Mouse (Mus musculus): ENCODE measurements around the gene Foxa3. TPM values are rescaled to one million over a fixed set of nuclear protein-coding genes. Genes with fewer than 3 reads are reported as not detected.
A peak's percentile ranks its signal among the peaks of the same experiment; 100 is the strongest.

Foxa3 gene
- polyA plus RNA-seq, 1 experiment from 2014 or later: not detected

GRCm38 (mm10) chr7:19054777-19055076 is 31.4 kb upstream of the Foxa3 start:
- 61% methylated on average over 9 of the region's 9 CpGs for WGBS
- peak overlapping the region; percentile 52 for H3K4me2 ChIP-seq (ENCODE audit: low read length)
- no peak overlapping the region for H3K27ac ChIP-seq (ENCODE audit: low read length)
- H3K4me3 ChIP-seq (ENCODE audit: low read depth, low read length): peak overlapping the region; percentile 29
- H3K9ac ChIP-seq (ENCODE audit: low read depth, low read length): no peak overlapping the region; the same call in 1 of the 2 replicates
- peaks cover 6% of the 10 kb centered on the region for H3K4me1 ChIP-seq (ENCODE audit: control insufficient read depth, insufficient read depth, low read length)
- peaks cover 17% of the 10 kb centered on the region for H3K36me3 ChIP-seq (ENCODE audit: control insufficient read depth, insufficient read depth, low read length)
- no peaks in the 10 kb centered on the region for H3K9me3 ChIP-seq (replicated peaks; ENCODE audit: control insufficient read depth, low read length, poor library complexity, severe bottlenecking)
- peak; percentile 29 for ATAC-seq
- H3K27me3 ChIP-seq (ENCODE audit: control insufficient read depth, insufficient read depth, low read depth, low read length): no peaks in the 10 kb centered on the region

DNA sequence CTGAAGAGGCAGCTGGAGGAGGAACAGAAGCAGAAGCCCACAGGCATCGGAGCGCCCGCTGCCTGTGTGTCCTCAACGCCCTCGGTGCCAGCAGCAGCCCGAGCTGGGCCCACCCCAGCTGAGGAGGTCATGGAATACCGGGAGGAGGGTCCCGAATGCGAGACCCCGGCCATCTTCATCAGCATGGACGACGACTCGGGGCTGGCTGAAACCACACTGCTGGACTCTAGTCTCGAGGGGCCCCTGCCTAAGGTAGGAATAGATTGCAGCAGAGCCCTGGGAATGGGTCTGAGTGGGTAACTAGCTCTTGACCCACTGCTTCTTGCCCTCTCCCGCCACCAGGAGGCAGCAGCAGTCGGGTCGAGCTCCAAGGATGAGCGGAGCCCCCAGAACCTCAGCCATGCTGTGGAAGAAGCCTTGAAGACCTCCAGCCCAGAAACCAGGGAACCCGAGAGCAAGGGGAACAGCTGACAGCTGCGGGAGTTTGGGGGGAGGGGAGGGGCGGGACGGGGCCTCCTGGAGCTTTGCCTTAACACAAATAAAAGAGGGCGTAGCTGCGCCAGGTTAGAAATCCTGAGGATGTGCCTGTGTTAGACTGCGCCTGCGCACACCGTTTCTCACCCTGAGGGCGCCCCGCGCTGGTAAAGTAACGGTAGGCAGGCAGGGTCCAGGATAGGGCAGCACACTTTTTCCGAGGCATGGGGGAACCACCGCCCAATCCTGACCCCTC is 30.9 kb upstream of the Foxa3 start, which contains the start of gene Rsph6a:
Gene Rsph6a (plus strand): TSS at position 644 of the 730 bp plus-strand sequence.
- Histone ChIP-seq H3K4me2 (ENCODE audit: low read length) (peak within 1 kb of the TSS; percentile 52), H3K9ac (ENCODE audit: low read depth, low read length) (peak within 1 kb of the TSS; percentile 54), H3K27ac (ENCODE audit: low read length) (no peak within 1 kb of the TSS), H3K4me1 (ENCODE audit: control insufficient read depth, insufficient read depth, low read length) (peaks cover 6% of the 10 kb centered on the region), H3K27me3 (ENCODE audit: control insufficient read depth, insufficient read depth, low read depth, low read length) (no peaks in the 10 kb centered on the region), H3K36me3 (ENCODE audit: control insufficient read depth, insufficient read depth, low read length) (peaks cover 21% of the 10 kb centered on the region), H3K4me3 (ENCODE audit: low read depth, low read length) (peak within 1 kb of the TSS; percentile 29), H3K9me3 (replicated peaks; ENCODE audit: control insufficient read depth, low read length, poor library complexity, severe bottlenecking) (no peaks in the 10 kb centered on the region)
- 29% methylated on average over 32 of the region's 33 CpGs for WGBS
- peak; percentile 67 for ATAC-seq

DNA sequence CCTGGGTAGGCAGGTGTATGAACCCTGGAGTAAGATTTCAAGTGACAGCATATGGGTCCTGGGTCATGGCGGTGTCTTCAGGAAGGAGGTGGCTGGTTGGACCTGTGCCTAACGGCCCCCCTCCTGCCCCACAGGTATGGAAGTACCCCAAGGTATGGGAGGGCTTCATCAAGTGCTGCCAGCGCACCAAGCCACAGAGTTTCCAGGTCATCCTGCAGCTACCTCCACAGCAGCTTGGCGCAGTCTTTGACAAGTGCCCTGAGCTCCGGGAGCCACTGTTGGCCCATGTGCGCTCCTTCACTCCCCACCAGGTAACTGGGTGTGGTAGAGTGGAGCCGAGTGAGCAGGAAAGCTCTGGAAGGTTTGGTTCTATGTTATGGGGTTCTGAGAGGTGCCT is 29.8 kb upstream of the Foxa3 start:
- H3K4me1 ChIP-seq (ENCODE audit: control insufficient read depth, insufficient read depth, low read length): peaks cover 6% of the 10 kb centered on the region
- H3K9ac ChIP-seq (ENCODE audit: low read depth, low read length): no peak overlapping the region
- H3K4me2 ChIP-seq (ENCODE audit: low read length): no peak overlapping the region
- no peak overlapping the region for H3K4me3 ChIP-seq (ENCODE audit: low read depth, low read length)
- peaks cover 23% of the 10 kb centered on the region for H3K36me3 ChIP-seq (ENCODE audit: control insufficient read depth, insufficient read depth, low read length)
- ATAC-seq: no peak
- H3K9me3 ChIP-seq (replicated peaks; ENCODE audit: control insufficient read depth, low read length, poor library complexity, severe bottlenecking): no peaks in the 10 kb centered on the region
- no peak overlapping the region for H3K27ac ChIP-seq (ENCODE audit: low read length)
- WGBS: 89% methylated on average over 7 of the region's 7 CpGs
- no peaks in the 10 kb centered on the region for H3K27me3 ChIP-seq (ENCODE audit: control insufficient read depth, insufficient read depth, low read depth, low read length)

DNA sequence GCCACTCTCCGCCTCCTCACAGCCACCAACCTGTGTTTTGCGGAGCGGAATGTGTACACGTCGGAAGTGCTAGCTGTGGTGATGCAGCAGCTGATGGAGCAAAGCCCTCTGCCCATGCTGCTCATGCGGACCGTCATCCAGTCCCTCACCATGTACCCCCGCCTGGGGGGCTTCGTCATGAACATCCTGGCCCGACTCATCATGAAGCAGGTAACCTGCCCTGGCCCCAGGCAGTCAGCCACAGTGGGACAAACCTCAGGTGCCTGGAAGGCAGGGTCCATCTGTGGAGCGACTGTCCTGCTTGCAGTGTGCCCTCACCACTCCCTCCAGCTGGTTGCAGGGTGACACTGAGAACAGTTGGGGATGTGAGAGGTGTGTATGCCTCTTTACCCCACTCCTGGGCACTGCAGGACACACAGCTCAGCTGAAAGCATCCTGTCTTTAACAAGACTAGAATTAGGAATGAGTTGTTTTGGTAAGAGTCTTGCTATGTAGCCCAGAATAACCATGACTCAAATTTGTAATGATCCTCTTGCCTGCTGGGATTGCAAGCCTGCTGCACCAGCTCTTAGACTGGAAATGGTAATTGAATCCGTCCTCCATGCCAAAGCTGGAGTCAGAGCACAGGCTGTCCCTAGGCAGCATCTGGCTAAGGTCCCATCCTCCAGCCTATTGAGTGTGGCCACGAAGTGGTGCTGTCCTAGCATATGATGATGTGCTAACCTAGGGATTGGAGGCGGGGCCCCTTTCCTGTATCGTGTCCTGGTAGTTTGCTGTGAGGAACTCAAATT is 29.2 kb upstream of the Foxa3 start:
- Histone ChIP-seq H3K4me1 (ENCODE audit: control insufficient read depth, insufficient read depth, low read length) (peaks cover 6% of the 10 kb centered on the region), H3K4me3 (ENCODE audit: low read depth, low read length) (no peak overlapping the region), H3K4me2 (ENCODE audit: low read length) (no peak overlapping the region), H3K36me3 (ENCODE audit: control insufficient read depth, insufficient read depth, low read length) (peaks cover 23% of the 10 kb centered on the region), H3K9me3 (replicated peaks; ENCODE audit: control insufficient read depth, low read length, poor library complexity, severe bottlenecking) (no peaks in the 10 kb centered on the region), H3K9ac (ENCODE audit: low read depth, low read length) (no peak overlapping the region), H3K27ac (ENCODE audit: low read length) (no peak overlapping the region), H3K27me3 (ENCODE audit: control insufficient read depth, insufficient read depth, low read depth, low read length) (no peaks in the 10 kb centered on the region)
- ATAC-seq: no peak
- 87% methylated on average over 15 of the region's 15 CpGs for WGBS

- Histone ChIP-seq H3K4me2 (ENCODE audit: low read length) (no peak overlapping the region), H3K4me1 (ENCODE audit: control insufficient read depth, insufficient read depth, low read length) (peaks cover 6% of the 10 kb centered on the region), H3K4me3 (ENCODE audit: low read depth, low read length) (no peak overlapping the region), H3K27me3 (ENCODE audit: control insufficient read depth, insufficient read depth, low read depth, low read length) (no peaks in the 10 kb centered on the region), H3K36me3 (ENCODE audit: control insufficient read depth, insufficient read depth, low read length) (peaks cover 34% of the 10 kb centered on the region), H3K9me3 (replicated peaks; ENCODE audit: control insufficient read depth, low read length, poor library complexity, severe bottlenecking) (no peaks in the 10 kb centered on the region), H3K27ac (ENCODE audit: low read length) (no peak overlapping the region), H3K9ac (ENCODE audit: low read depth, low read length) (no peak overlapping the region)
- WGBS: 68% methylated on average over 3 of the region's 4 CpGs
- no peak for ATAC-seq
Observed at GRCm38 (mm10) chr7:19051161-19051560, 27.8 kb upstream of the Foxa3 start.

- Histone ChIP-seq H3K9ac (ENCODE audit: low read depth, low read length) (no peak overlapping the region), H3K4me1 (ENCODE audit: control insufficient read depth, insufficient read depth, low read length) (peaks cover 6% of the 10 kb centered on the region), H3K4me3 (ENCODE audit: low read depth, low read length) (no peak overlapping the region), H3K27me3 (ENCODE audit: control insufficient read depth, insufficient read depth, low read depth, low read length) (no peaks in the 10 kb centered on the region), H3K9me3 (replicated peaks; ENCODE audit: control insufficient read depth, low read length, poor library complexity, severe bottlenecking) (no peaks in the 10 kb centered on the region), H3K27ac (ENCODE audit: low read length) (no peak overlapping the region), H3K36me3 (ENCODE audit: control insufficient read depth, insufficient read depth, low read length) (peaks cover 40% of the 10 kb centered on the region), H3K4me2 (ENCODE audit: low read length) (no peak overlapping the region)
- ATAC-seq: no peak
- WGBS: 86% methylated on average over 8 of the region's 8 CpGs
Observed at GRCm38 (mm10) chr7:19050172-19050571, 26.8 kb upstream of the Foxa3 start.

DNA sequence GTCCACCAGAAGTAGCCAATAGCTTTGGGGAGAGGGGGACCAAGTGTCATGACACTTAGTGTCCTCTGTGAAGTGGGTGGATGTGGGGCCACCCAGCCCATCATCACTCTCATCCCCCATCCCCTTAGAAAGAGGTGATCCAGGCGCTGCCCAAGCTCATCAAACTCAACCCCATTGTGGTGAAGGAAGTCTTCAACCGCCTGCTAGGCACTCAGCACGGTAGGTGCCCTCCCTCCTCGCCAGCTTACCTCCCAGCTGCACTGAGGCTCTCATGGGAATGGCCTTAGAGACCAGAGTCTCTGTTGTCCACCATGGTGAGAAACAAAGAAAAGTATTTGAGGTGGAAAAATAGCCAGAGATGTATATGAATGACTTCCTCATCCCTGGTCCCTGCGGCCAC is 25.9 kb upstream of the Foxa3 start:
- H3K4me1 ChIP-seq (ENCODE audit: control insufficient read depth, insufficient read depth, low read length): peaks cover 5% of the 10 kb centered on the region
- H3K27me3 ChIP-seq (ENCODE audit: control insufficient read depth, insufficient read depth, low read depth, low read length): no peaks in the 10 kb centered on the region
- H3K36me3 ChIP-seq (ENCODE audit: control insufficient read depth, insufficient read depth, low read length): peaks cover 46% of the 10 kb centered on the region
- no peak overlapping the region for H3K27ac ChIP-seq (ENCODE audit: low read length)
- no peak overlapping the region for H3K4me3 ChIP-seq (ENCODE audit: low read depth, low read length)
- no peak overlapping the region for H3K9ac ChIP-seq (ENCODE audit: low read depth, low read length)
- H3K9me3 ChIP-seq (replicated peaks; ENCODE audit: control insufficient read depth, low read length, poor library complexity, severe bottlenecking): no peaks in the 10 kb centered on the region
- WGBS: 91% methylated on average over 5 of the region's 5 CpGs
- no peak overlapping the region for H3K4me2 ChIP-seq (ENCODE audit: low read length)
- ATAC-seq: no peak

DNA sequence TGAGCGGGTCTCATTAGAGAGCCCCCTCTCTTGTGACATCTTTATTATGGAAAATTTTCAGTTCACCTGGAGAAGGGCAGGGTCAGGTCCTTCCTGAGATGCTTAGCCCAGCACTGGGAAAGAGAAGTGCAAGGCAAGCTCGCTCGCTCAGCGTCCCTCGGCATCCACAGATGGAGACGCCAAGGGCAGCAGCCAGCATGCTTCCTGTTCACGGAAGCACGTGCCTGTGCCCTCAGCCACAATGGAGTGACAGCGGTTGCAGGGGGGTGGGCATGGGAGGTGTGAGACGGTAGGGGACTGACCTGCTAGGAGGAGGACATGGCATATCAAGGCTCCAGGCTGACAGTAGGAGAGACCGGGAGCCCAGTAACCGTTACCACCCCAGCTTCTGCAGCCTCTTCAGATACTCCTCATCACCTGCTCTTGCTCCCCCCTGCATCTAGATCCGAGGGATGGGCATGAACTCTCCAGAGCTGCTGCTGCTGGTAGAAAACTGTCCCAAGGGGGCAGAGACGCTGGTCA is 24.7 kb upstream of the Foxa3 start:
- no peak overlapping the region for H3K4me3 ChIP-seq (ENCODE audit: low read depth, low read length)
- H3K27me3 ChIP-seq (ENCODE audit: control insufficient read depth, insufficient read depth, low read depth, low read length): no peaks in the 10 kb centered on the region
- no peak overlapping the region for H3K9ac ChIP-seq (ENCODE audit: low read depth, low read length)
- 91% methylated on average over 14 of the region's 14 CpGs for WGBS
- no peaks in the 10 kb centered on the region for H3K9me3 ChIP-seq (replicated peaks; ENCODE audit: control insufficient read depth, low read length, poor library complexity, severe bottlenecking)
- no peaks in the 10 kb centered on the region for H3K4me1 ChIP-seq (ENCODE audit: control insufficient read depth, insufficient read depth, low read length)
- peaks cover 47% of the 10 kb centered on the region for H3K36me3 ChIP-seq (ENCODE audit: control insufficient read depth, insufficient read depth, low read length)
- no peak for ATAC-seq
- no peak overlapping the region for H3K4me2 ChIP-seq (ENCODE audit: low read length)
- H3K27ac ChIP-seq (ENCODE audit: low read length): no peak overlapping the region
